ENCODE assay signal across 13 mouse cellular contexts in genomic region chr17:83807345-83807744, GRCm38 (mm10). TPM values are rescaled to one million over a fixed set of nuclear protein-coding genes. Genes with fewer than 3 reads are reported as not detected.
A peak's percentile ranks its signal among the peaks of the same experiment; 100 is the strongest.
DNase-seq lines count a peak whose midpoint lies in the region; ATAC-seq and TF ChIP-seq lines count a peak whose summit lies in the region.
"Had no signal": no experiment of that assay in that cellular context is flagged by ENCODE, and none has a peak within 500 bp of the region (broad histone marks: within the 10 kb centered on the region; RNA-seq: fewer than 3 reads in every experiment).

No protein-coding gene starts in this region.

- H3K27me3 ChIP-seq in intestine, embryonic 15.5 days (replicated peaks): no peaks in the 10 kb centered on the region
- no peaks in the 10 kb centered on the region for H3K27me3 ChIP-seq in intestine, postnatal 0 days (replicated peaks; ENCODE audit: control insufficient read depth, insufficient read depth, low read length)
- H3K27me3 ChIP-seq: heart, embryonic 12.5 days; midbrain, embryonic 12.5 days had no signal

- ATAC-seq in intestine, embryonic 15.5 days: no peak
- no peak for ATAC-seq in intestine, postnatal 0 days
- ATAC-seq in granulocyte monocyte progenitor cell, adult 5-6 weeks (replicated peaks; ENCODE audit: poor library complexity, severe bottlenecking): peak; percentile 83
- ATAC-seq in megakaryocyte progenitor cell, adult 5-6 weeks (replicated peaks; ENCODE audit: poor library complexity): peak; percentile 54
- ATAC-seq in cerebellum, adult (ENCODE audit: insufficient number of reproducible peaks, low FRiP score, low TSS enrichment): no peak

- no peak for TF ChIP-seq CTCF in intestine, postnatal 0 days (IDR thresholded peaks at IDR 0.05; ENCODE audit: low read depth)

- H3K4me1 ChIP-seq in intestine, embryonic 15.5 days (replicated peaks): no peaks in the 10 kb centered on the region
- no peaks in the 10 kb centered on the region for H3K4me1 ChIP-seq in intestine, postnatal 0 days (replicated peaks; ENCODE audit: control insufficient read depth, insufficient read depth, low read length)
- H3K4me1 ChIP-seq: midbrain, embryonic 12.5 days had no signal

- no peaks in the 10 kb centered on the region for H3K9me3 ChIP-seq in intestine, embryonic 15.5 days
- no peaks in the 10 kb centered on the region for H3K9me3 ChIP-seq in intestine, postnatal 0 days (ENCODE audit: control insufficient read depth)
- H3K9me3 ChIP-seq: heart, embryonic 12.5 days; midbrain, embryonic 12.5 days had no signal

- H3K27ac ChIP-seq in intestine, embryonic 15.5 days: 0 out of 2 replicates have a peak overlapping the region, but pooled peaks have one; percentile 22
- no peak overlapping the region for H3K27ac ChIP-seq in intestine, postnatal 0 days (ENCODE audit: low read depth, low read length)
- H3K27ac ChIP-seq: kidney, postnatal 0 days; layer of hippocampus, adult 2 months; midbrain, embryonic 12.5 days had no signal

- H3K9ac ChIP-seq in intestine, embryonic 15.5 days: no peak overlapping the region
- H3K9ac ChIP-seq in intestine, postnatal 0 days (ENCODE audit: low read depth, low read length): no peak overlapping the region
- H3K9ac ChIP-seq: heart, embryonic 12.5 days; midbrain, embryonic 12.5 days had no signal

- H3K4me2 ChIP-seq in intestine, embryonic 15.5 days (replicated peaks): no peak overlapping the region
- H3K4me2 ChIP-seq in intestine, postnatal 0 days (replicated peaks; ENCODE audit: low read depth): no peak overlapping the region
- H3K4me2 ChIP-seq: heart, embryonic 12.5 days; midbrain, embryonic 12.5 days had no signal

- peak; percentile 37 for DNase-seq in thymus, postnatal 14 days
- DNase-seq in left cerebral cortex, adult 8-10 months (ENCODE audit: low spot score in 2 of 2): no peak
- no peak for DNase-seq in adrenal gland, postnatal 14 days

- peaks cover 8% of the 10 kb centered on the region; the same call in 1 of the 2 replicates for H3K36me3 ChIP-seq in intestine, embryonic 15.5 days
- peaks cover 30% of the 10 kb centered on the region for H3K36me3 ChIP-seq in intestine, postnatal 0 days (ENCODE audit: control insufficient read depth, insufficient read depth)

- 62% methylated on average over 7 of the region's 7 CpGs for WGBS in intestine, embryonic 15.5 days
- WGBS in intestine, postnatal 0 days: 63% methylated on average over 7 of the region's 7 CpGs

- no peak overlapping the region for H3K4me3 ChIP-seq in intestine, embryonic 15.5 days (replicated peaks)
- H3K4me3 ChIP-seq in intestine, postnatal 0 days (ENCODE audit: low read depth, low read length): no peak overlapping the region
- H3K4me3 ChIP-seq: heart, embryonic 12.5 days; layer of hippocampus, adult 2 months; midbrain, embryonic 12.5 days had no signal

RNA-seq across cellular contexts. Expression of gene Haao, which starts 40.4 kb away (rescaled TPM):
- 1.1 and 1.2 TPM in 2 replicates for polyA plus RNA-seq in intestine, embryonic 15.5 days (2015; fragmentation: Nextera tagmentation; extraction: Ambion mirVana)
- polyA plus RNA-seq in intestine, postnatal 0 days (2015; fragmentation: Nextera tagmentation; extraction: Ambion mirVana): 0.40 TPM in 1 of 2 replicates, not detected in the other
- 36.7 and 42.2 TPM in 2 replicates for total RNA-seq in granulocyte monocyte progenitor cell, adult 5-6 weeks (2014; fragmentation: Nextera tagmentation)
- 17.0 and 26.2 TPM in 2 replicates for total RNA-seq in granulocyte monocyte progenitor cell, adult 5-6 weeks (2017)
- 21.6 and 34.9 TPM in 2 replicates for total RNA-seq in megakaryocyte progenitor cell, adult 5-6 weeks (2015)
- 22.0 and 22.2 TPM in 2 replicates for total RNA-seq in megakaryocyte progenitor cell, adult 5-6 weeks (2017)
- under 1 TPM in 3 of 4 experiments, not detected in 1; 0.72 to 0.84 (median 0.78) TPM for total RNA-seq in left cerebral cortex, adult 8-10 months (2022)
- total RNA-seq in adrenal gland, postnatal 14 days (2021): 6.8 and 27.0 TPM in 2 replicates
- total RNA-seq: gastrocnemius, postnatal 36 days; layer of hippocampus, adult 2 months had no signal

Comparison
In these comparisons a context has a peak if more than half of its experiments do, and no peak if none do; other contexts are left out.
1. ATAC-seq: peak in granulocyte monocyte progenitor cell, adult 5-6 weeks (single experiment) and megakaryocyte progenitor cell, adult 5-6 weeks (single experiment); none in intestine, embryonic 15.5 days (single experiment), intestine, postnatal 0 days (single experiment) and cerebellum, adult (single experiment).